Mouse (Mus musculus): ENCODE measurements around the gene Rps24. TPM values are rescaled to one million over a fixed set of nuclear protein-coding genes. Genes with fewer than 3 reads are reported as not detected.

Gene Rps24
- polyA plus RNA-seq (2015; fragmentation: Illumina TruSeq; extraction: RNeasy Lipid Tissue Mini Kit (QIAGEN cat#74804); ENCODE audit: insufficient read depth, low read depth, low replicate concordance): 1,534 TPM

DNA sequence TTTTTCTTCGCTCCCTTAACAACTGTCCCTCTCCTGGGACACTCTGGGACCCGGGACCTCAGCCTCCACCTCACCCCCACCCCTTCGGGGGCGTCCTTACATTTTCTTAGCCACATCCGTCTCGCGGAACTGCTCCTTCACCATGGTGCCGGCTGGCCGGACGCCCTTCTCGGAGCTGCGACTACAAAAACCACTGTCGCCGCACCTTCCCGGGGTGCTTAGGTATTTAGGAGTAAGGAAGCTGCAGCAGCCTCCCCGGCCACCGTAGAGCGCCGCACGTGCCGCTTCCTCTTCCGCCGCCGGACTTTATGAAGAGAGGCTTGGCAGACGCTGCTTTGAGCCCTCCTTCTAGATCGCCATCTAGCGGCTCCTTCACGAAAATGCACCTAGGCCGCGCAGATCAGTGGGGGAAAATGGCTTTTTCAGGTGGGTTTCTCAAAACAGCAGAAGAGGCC is at the start of gene Rps24, which contains the start of gene Polr3a:
Rps24 (plus strand) TSS at position 353 of the 455 bp plus-strand sequence.
Polr3a (minus strand) TSS at position 286 of the 455 bp plus-strand sequence.

Other genes starting within 250 kb of the Rps24 start
- gene Dlg5, start 241.2 kb upstream of the Rps24 start, polyA plus RNA-seq (2015; fragmentation: Illumina TruSeq; extraction: RNeasy Lipid Tissue Mini Kit (QIAGEN cat#74804); ENCODE audit: insufficient read depth, low read depth, low replicate concordance): 8.4 TPM
- gene E330034G19Rik, start 193.9 kb upstream of the Rps24 start, polyA plus RNA-seq (2015; fragmentation: Illumina TruSeq; extraction: RNeasy Lipid Tissue Mini Kit (QIAGEN cat#74804); ENCODE audit: insufficient read depth, low read depth, low replicate concordance): not detected
- 4.4 TPM for gene Polr3a, start 67 bp upstream of the Rps24 start, polyA plus RNA-seq (2015; fragmentation: Illumina TruSeq; extraction: RNeasy Lipid Tissue Mini Kit (QIAGEN cat#74804); ENCODE audit: insufficient read depth, low read depth, low replicate concordance)

Data from pancreas, adult 10 weeks (tissue).